Mouse (Mus musculus) CH12.LX (cell line): ENCODE results near the gene Tgtp2. TPM values are rescaled to one million over a fixed set of nuclear protein-coding genes. Genes with fewer than 3 reads are reported as not detected.
A peak's percentile ranks its signal among the peaks of the same experiment; 100 is the strongest.

Experiments used
- DNase-seq: peaks from one replicate; pipeline ENCODE4 v3.0.0-alpha.2; 2013; ENCODE audit errors: extremely low read depth
- H3K27ac ChIP-seq: 2 replicates; pipeline ENCODE4 v1.5.1; 2012; ENCODE audit warnings: low read depth, mild to moderate bottlenecking, control low read depth, moderate library complexity; ENCODE audit not compliant: insufficient read depth
- H3K27me3 ChIP-seq: replicated peaks from 2 replicates; pipeline ENCODE3; 2012; ENCODE audit warnings: inconsistent platforms
- H3K36me3 ChIP-seq, 2 experiments: replicated peaks in 1 of 2; 2 replicates each; pipeline versions ENCODE3 to v1.6.1; 2012; ENCODE audit warnings: inconsistent platforms in 1 of 2, low read length in 1 of 2, mild to moderate bottlenecking in 1 of 2, mixed read lengths in 1 of 2, moderate library complexity in 1 of 2; ENCODE audit not compliant: control insufficient read depth in 1 of 2, insufficient read depth in 1 of 2
- H3K4me1 ChIP-seq, 2 experiments: 2 replicates each; pipeline ENCODE4 v1.6.1; 2012; ENCODE audit warnings: inconsistent platforms in 1 of 2, moderate library complexity in 1 of 2; ENCODE audit not compliant: insufficient read depth in 2 of 2, control insufficient read depth in 1 of 2
- H3K4me2 ChIP-seq: 2 replicates; pipeline ENCODE4 v1.6.1; 2012; ENCODE audit warnings: low read depth, mild to moderate bottlenecking, control low read depth; ENCODE audit not compliant: poor library complexity, insufficient read depth, severe bottlenecking
- H3K4me3 ChIP-seq, 3 experiments: fragments of 150-350 bp in 1 of 3; sonication (generic) in 1 of 3; replicated peaks in 1 of 3; 2 replicates each; pipeline versions ENCODE3 to v1.5.1; 2011 to 2012; ENCODE audit warnings: low read depth in 2 of 3, low read length in 2 of 3, mild to moderate bottlenecking in 2 of 3, moderate library complexity in 2 of 3, control low read depth in 1 of 3, improper control_type of control experiment in 1 of 3, inconsistent platforms in 1 of 3, mixed read lengths in 1 of 3; ENCODE audit not compliant: poor library complexity in 1 of 3
- H3K79me2 ChIP-seq: replicated peaks from 2 replicates; pipeline ENCODE4 v1.6.1; 2012; ENCODE audit warnings: mild to moderate bottlenecking, moderate library complexity; ENCODE audit not compliant: control insufficient read depth, poor library complexity, insufficient read depth, severe bottlenecking; ENCODE audit errors: extremely low read depth
- H3K9ac ChIP-seq: 2 replicates; pipeline ENCODE4 v1.6.1; 2012; ENCODE audit warnings: low read depth, mild to moderate bottlenecking, control low read depth, moderate library complexity; ENCODE audit not compliant: insufficient read depth
- H3K9me3 ChIP-seq: replicated peaks from 2 replicates; pipeline ENCODE3; 2012; ENCODE audit warnings: low read length, inconsistent platforms, mixed read lengths
- BHLHE40 ChIP-seq: IDR thresholded peaks from 2 replicates; pipeline ENCODE4 v1.6.1; 2011; ENCODE audit warnings: mild to moderate bottlenecking, low read depth, low read length, improper control_type of control experiment
- CHD1 ChIP-seq: IDR thresholded peaks from 2 replicates; pipeline ENCODE4 v1.6.1; 2012; ENCODE audit warnings: low read depth, low read length, improper control_type of control experiment, inconsistent platforms
- CHD2 ChIP-seq: IDR thresholded peaks from 2 replicates; pipeline ENCODE4 v1.6.1; 2011; ENCODE audit warnings: low read length, improper control_type of control experiment
- CTCF ChIP-seq, 2 experiments: IDR thresholded peaks in 1 of 2; conservative IDR thresholded peaks in 1 of 2; 2 replicates each; pipeline ENCODE4 v1.5.1; 2011 to 2012; ENCODE audit warnings: low read depth in 2 of 2, low read length in 2 of 2, improper control_type of control experiment in 1 of 2, inconsistent platforms in 1 of 2, mild to moderate bottlenecking in 1 of 2, moderate library complexity in 1 of 2
- E2F4 ChIP-seq: IDR thresholded peaks from 2 replicates; pipeline ENCODE4 v1.6.1; 2011; ENCODE audit warnings: low read depth, low read length, improper control_type of control experiment; ENCODE audit not compliant: insufficient replicate concordance
- ELF1 ChIP-seq: IDR thresholded peaks from 2 replicates; pipeline ENCODE4 v1.6.1; 2014; ENCODE audit warnings: low read depth, mild to moderate bottlenecking, inconsistent platforms, low read length, improper control_type of control experiment
- EP300 ChIP-seq: IDR thresholded peaks from 2 replicates; pipeline ENCODE4 v1.6.1; 2011; ENCODE audit warnings: low read length, improper control_type of control experiment
- ETS1 ChIP-seq: conservative IDR thresholded peaks from 2 replicates; pipeline ENCODE4 v1.6.1; 2012; ENCODE audit warnings: low read depth, mild to moderate bottlenecking, inconsistent platforms, low read length, improper control_type of control experiment, moderate library complexity
- GABPA ChIP-seq: IDR thresholded peaks from 2 replicates; pipeline ENCODE4 v1.6.1; 2012; ENCODE audit warnings: low read depth, low read length, improper control_type of control experiment, inconsistent platforms; ENCODE audit not compliant: insufficient replicate concordance
- HCFC1 ChIP-seq: IDR thresholded peaks from 2 replicates; pipeline ENCODE4 v1.6.1; 2012; ENCODE audit warnings: low read depth, mild to moderate bottlenecking, inconsistent platforms, low read length, improper control_type of control experiment
- IRF4 ChIP-seq: IDR thresholded peaks from 2 replicates; pipeline ENCODE4 v1.6.1; 2014; ENCODE audit warnings: low read depth, mild to moderate bottlenecking, inconsistent platforms, low read length, improper control_type of control experiment
- JUN ChIP-seq: IDR thresholded peaks from 2 replicates; pipeline ENCODE4 v1.6.1; 2011; ENCODE audit warnings: low read depth, mild to moderate bottlenecking, low read length, improper control_type of control experiment, moderate library complexity; ENCODE audit not compliant: insufficient read depth
- JUND ChIP-seq: conservative IDR thresholded peaks from 2 replicates; pipeline ENCODE4 v1.6.1; 2011; ENCODE audit warnings: low read depth, low read length, improper control_type of control experiment
- KAT2A ChIP-seq: IDR thresholded peaks from 2 replicates; pipeline ENCODE4 v1.6.1; 2012; ENCODE audit warnings: low read length, improper control_type of control experiment, inconsistent platforms; ENCODE audit not compliant: insufficient replicate concordance
- MAFK ChIP-seq: IDR thresholded peaks from 2 replicates; pipeline ENCODE4 v1.6.1; 2011; ENCODE audit warnings: low read length, improper control_type of control experiment; ENCODE audit not compliant: insufficient replicate concordance
- MAX ChIP-seq: IDR thresholded peaks from 2 replicates; pipeline ENCODE4 v1.6.1; 2011; ENCODE audit warnings: low read length, improper control_type of control experiment
- MAZ ChIP-seq: IDR thresholded peaks from 2 replicates; pipeline ENCODE4 v1.6.1; 2012; ENCODE audit warnings: low read depth, mild to moderate bottlenecking, inconsistent platforms, low read length, improper control_type of control experiment, moderate library complexity
- MEF2A ChIP-seq: IDR thresholded peaks from 2 replicates; pipeline ENCODE4 v1.6.1; 2014; ENCODE audit warnings: low read depth, mild to moderate bottlenecking, inconsistent platforms, low read length, improper control_type of control experiment, borderline replicate concordance
- MXI1 ChIP-seq: IDR thresholded peaks from 2 replicates; pipeline ENCODE4 v1.6.1; 2011; ENCODE audit warnings: mild to moderate bottlenecking, low read depth, low read length, improper control_type of control experiment
- NELFE ChIP-seq: IDR thresholded peaks from 2 replicates; pipeline ENCODE4 v1.6.1; 2011; ENCODE audit warnings: low read depth, low read length, improper control_type of control experiment
- NRF1 ChIP-seq: IDR thresholded peaks from 2 replicates; pipeline ENCODE4 v1.6.1; 2014; ENCODE audit warnings: low read depth, mild to moderate bottlenecking, inconsistent platforms, low read length, improper control_type of control experiment, moderate library complexity
- PAX5 ChIP-seq: IDR thresholded peaks from 2 replicates; pipeline ENCODE4 v1.6.1; 2012; ENCODE audit warnings: low read length, inconsistent platforms, mixed read lengths
- POLR2A ChIP-seq: IDR thresholded peaks from 2 replicates; pipeline ENCODE4 v1.6.1; 2011; ENCODE audit warnings: low read depth, mild to moderate bottlenecking, improper control_type of control experiment, low read length
- RAD21 ChIP-seq: IDR thresholded peaks from 2 replicates; pipeline ENCODE4 v1.6.1; 2011; ENCODE audit warnings: low read depth, mild to moderate bottlenecking, low read length, improper control_type of control experiment, moderate library complexity
- RCOR1 ChIP-seq: conservative IDR thresholded peaks from 2 replicates; pipeline ENCODE4 v1.6.1; 2012; ENCODE audit warnings: low read depth, mild to moderate bottlenecking, inconsistent platforms, low read length, improper control_type of control experiment
- SIN3A ChIP-seq: IDR thresholded peaks from 2 replicates; pipeline ENCODE4 v1.6.1; 2012; ENCODE audit warnings: low read length, improper control_type of control experiment, inconsistent platforms
- SMC3 ChIP-seq: IDR thresholded peaks from 2 replicates; pipeline ENCODE4 v1.6.1; 2011; ENCODE audit warnings: low read depth, low read length, improper control_type of control experiment
- TCF12 ChIP-seq: IDR thresholded peaks from 2 replicates; pipeline ENCODE4 v1.6.1; 2014; ENCODE audit warnings: low read depth, mild to moderate bottlenecking, inconsistent platforms, low read length, improper control_type of control experiment
- UBTF ChIP-seq: IDR thresholded peaks from 2 replicates; pipeline ENCODE4 v1.6.1; 2012; ENCODE audit warnings: low read depth, mild to moderate bottlenecking, inconsistent platforms, low read length, improper control_type of control experiment, moderate library complexity
- USF1 ChIP-seq: IDR thresholded peaks from 2 replicates; pipeline ENCODE4 v1.6.1; 2014; ENCODE audit warnings: low read depth, mild to moderate bottlenecking, inconsistent platforms, low read length, improper control_type of control experiment
- USF2 ChIP-seq: conservative IDR thresholded peaks from 2 replicates; pipeline ENCODE4 v1.6.1; 2011; ENCODE audit warnings: low read depth, low read length, improper control_type of control experiment
- ZC3H11A ChIP-seq: IDR thresholded peaks from 2 replicates; pipeline ENCODE4 v1.6.1; 2012; ENCODE audit warnings: low read depth, mild to moderate bottlenecking, inconsistent platforms, low read length, improper control_type of control experiment
- ZKSCAN1 ChIP-seq: IDR thresholded peaks from 2 replicates; pipeline ENCODE4 v1.6.1; 2012; ENCODE audit warnings: low read depth, inconsistent platforms, low read length, improper control_type of control experiment, borderline replicate concordance
- dilution Hi-C: fragments of 300-500 bp; cut with MboI; formaldehyde crosslinking; loops from 2 replicates; pipeline ENCODE4 v1.14.3; 2020; ENCODE audit warnings: low sequenced_read_pairs; ENCODE audit not compliant: extremely low pct_unique_long_range_greater_than_20kb, extremely low pct_ligation_motif_present
- in situ Hi-C: fragments of 300-500 bp; cut with MboI; formaldehyde crosslinking; loops from 3 replicates; pipeline ENCODE4 v1.14.3; 2019; ENCODE audit warnings: low sequenced_read_pairs, low pct_ligation_motif_present, low pct_unique_long_range_greater_than_20kb, mixed read lengths
- polyA plus RNA-seq: library from polyadenylated mRNA; unstranded; fragments of >175 nt; gene quantifications from 2 replicates; pipeline ENCODE4 v1.2.1, GENCODE M21; 2012; ENCODE audit warnings: low read depth; ENCODE audit not compliant: insufficient read length
- total RNA-seq, 2 experiments: library from RNA; depleted of rRNA; stranded (reverse); fragments of 300-350 nt in 1 of 2; fragments of >200 nt in 1 of 2; gene quantifications; 2 replicates each; pipeline ENCODE4 v1.2.3; 2012 to 2014

Gene Tgtp2
- total and polyA plus RNA-seq, 3 experiments, result 0.07 TPM; not detected in 2

DNA sequence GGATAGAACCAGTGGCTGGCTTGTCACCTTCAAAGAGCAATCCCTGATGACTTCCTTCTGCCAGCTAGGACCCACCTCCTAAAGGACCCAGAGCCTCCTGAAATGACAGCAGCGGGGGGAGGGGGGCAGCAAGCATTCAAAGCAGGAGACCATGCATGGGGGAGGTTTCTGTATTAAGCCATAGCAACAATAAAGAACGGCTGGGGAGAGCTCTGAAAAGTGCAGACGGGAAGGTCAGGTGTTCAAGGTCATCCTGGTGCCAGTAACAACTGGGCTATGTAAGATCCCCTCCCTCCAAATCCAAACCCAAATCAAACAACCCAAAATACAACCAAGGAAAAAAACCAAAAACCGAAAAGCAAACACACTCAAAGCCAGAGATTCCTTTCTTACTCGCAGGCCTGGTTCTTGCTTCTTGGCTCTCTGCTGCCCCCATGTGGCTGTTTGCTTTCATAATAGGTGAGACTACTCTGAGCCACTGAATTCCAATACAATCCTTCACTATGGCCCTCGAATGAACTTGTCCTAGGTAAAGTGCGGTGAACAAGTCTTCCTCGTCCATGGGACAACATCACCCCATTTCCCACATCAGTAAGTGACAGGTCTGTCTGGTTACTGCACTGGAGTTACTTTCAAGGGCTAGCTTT is 39.2 kb upstream of the Tgtp2 start (continued):
- TF ChIP-seq RCOR1 (no peak), CHD1 (no peak), ZKSCAN1 (peak; percentile 45; the same call in 1 of the 2 replicates), PAX5 (no peak), JUND (peak; percentile 58; the same call in 1 of the 2 replicates), GABPA (no peak), ZC3H11A (peak; percentile 99), IRF4 (0 out of 2 replicates have a peak, but pooled peaks have one; percentile 54), EP300 (0 out of 2 replicates have a peak, but pooled peaks have one; percentile 3), NRF1 (no peak), SIN3A (peak; percentile 58; the same call in 1 of the 2 replicates), MAFK (no peak), ELF1 (no peak; the same call in 1 of the 2 replicates), USF2 (no peak), CTCF (conservative IDR thresholded peaks at IDR 0.05 in 1 of 2, IDR thresholded peaks at IDR 0.05 in 1 of 2; ENCODE audit: low read depth in 2 of 2, low read length in 2 of 2) (peak; percentile 89 to 98), E2F4 (no peak), MEF2A (peak; percentile 66; the same call in 1 of the 2 replicates), JUN (no peak), BHLHE40 (no peak; the same call in 1 of the 2 replicates), MAZ (no peak), KAT2A (no peak)

DNA sequence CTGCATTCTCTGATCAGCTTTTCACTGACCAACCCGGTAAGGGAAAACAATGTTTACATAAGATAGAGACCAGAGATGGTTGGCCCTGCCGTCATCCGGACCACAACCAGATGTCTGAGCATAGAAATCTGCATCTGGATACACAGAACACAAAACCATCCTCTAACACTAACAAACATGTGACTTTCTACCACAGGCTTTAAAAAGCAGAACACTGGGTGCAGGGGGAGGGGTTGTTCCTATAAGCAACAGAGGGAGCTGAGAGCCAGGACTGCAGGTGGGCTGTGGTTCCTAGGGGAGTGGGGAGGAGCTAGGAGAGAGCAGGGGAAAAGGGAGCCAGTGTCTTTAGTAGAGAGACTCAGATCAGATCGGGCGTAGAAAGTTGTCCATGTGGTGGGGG is 37.5 kb upstream of the Tgtp2 start:
- H3K4me3 ChIP-seq, result peak overlapping the region in 2 of 3 experiments; percentile 42 to 56
- H3K9ac ChIP-seq, result peak overlapping the region; percentile 93; the same call in 1 of the 2 replicates
- in situ Hi-C loops (loop anchor here (5.0 to 25.0 kb wide), 3 partner anchors 161 to 304 kb away; partner anchors contain the start of gene Irgm1), dilution Hi-C loops (no loop called here)
- no peak overlapping the region; the same call in 1 of the 2 replicates for H3K27ac ChIP-seq
- H3K27me3 ChIP-seq, result no peaks in the 10 kb centered on the region
- DNase-seq, result peak; percentile 89
- H3K79me2 ChIP-seq, result no peaks in the 10 kb centered on the region
- peaks cover 0 to 3% of the 10 kb centered on the region in 2 experiments for H3K36me3 ChIP-seq
- peak overlapping the region; percentile 79; the same call in 1 of the 2 replicates for H3K4me2 ChIP-seq
- H3K4me1 ChIP-seq, result peaks cover 6 to 43% of the 10 kb centered on the region in 2 experiments; a peak in 3 of 4 replicates
- no peaks in the 10 kb centered on the region for H3K9me3 ChIP-seq
- TF ChIP-seq UBTF (no peak), BHLHE40 (peak; percentile 78), HCFC1 (no peak), POLR2A (peak; percentile 28; the same call in 1 of the 2 replicates), SMC3 (peak; percentile 5; the same call in 1 of the 2 replicates), CHD1 (no peak), GABPA (no peak), CHD2 (peak; percentile 83), IRF4 (peak; percentile 53), USF1 (no peak), MAX (peak; percentile 48; the same call in 1 of the 2 replicates), MAZ (peak; percentile 53; the same call in 1 of the 2 replicates), EP300 (peak; percentile 68), MXI1 (peak; percentile 51; the same call in 1 of the 2 replicates), ETS1 (peak; percentile 77), RAD21 (no peak), KAT2A (no peak), TCF12 (peak; percentile 51; the same call in 1 of the 2 replicates), MAFK (no peak), RCOR1 (0 out of 2 replicates have a peak, but pooled peaks have one; percentile 49), JUND (0 out of 2 replicates have a peak, but pooled peaks have one; percentile 17), NELFE (no peak; the same call in 1 of the 2 replicates), MEF2A (peak; percentile 63; the same call in 1 of the 2 replicates)
